Mouse (Mus musculus): ENCODE data around the gene Gatm. TPM values are rescaled to one million over a fixed set of nuclear protein-coding genes. Genes with fewer than 3 reads are reported as not detected.

The Gatm gene
- not detected for polyA plus RNA-seq (2017; shearing (Covaris generic))

GRCm38 (mm10) chr2:122610746-122611653 is at the start of gene Gatm:
Gatm (minus strand) TSS chr2:122611303.

DNA sequence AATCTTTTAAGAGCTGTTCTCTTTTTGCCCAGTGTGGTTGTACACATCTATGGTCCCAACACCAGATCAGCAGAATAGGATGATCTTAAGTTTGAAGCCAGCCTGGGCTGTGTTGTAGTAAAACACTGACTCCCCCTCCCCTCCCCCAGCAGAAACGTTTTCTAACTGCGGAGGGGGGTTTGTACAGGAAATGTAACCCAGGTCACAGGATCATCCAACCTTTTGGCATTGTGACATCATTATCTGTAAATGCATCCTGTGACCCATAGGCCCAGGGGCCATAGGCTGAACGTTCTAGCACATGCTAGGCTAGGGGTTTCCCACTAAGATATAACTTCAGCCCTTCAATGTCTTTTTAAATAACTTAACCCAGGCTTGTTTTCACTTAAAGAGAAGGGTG is 25.6 kb upstream of the Gatm start, which contains the start of gene AA467197:
TSS of gene AA467197 (plus strand) at position 301 of the 400 bp plus-strand sequence.

Other genes starting within 250 kb of the Gatm start
- 2.3 TPM for gene Shf, start 242.1 kb downstream of the Gatm start, polyA plus RNA-seq (2017; shearing (Covaris generic))
- gene Slc28a2, start 184.8 kb downstream of the Gatm start, polyA plus RNA-seq (2017; shearing (Covaris generic)): 105 TPM
- 1.6 TPM for gene Gm14085, start 126.4 kb downstream of the Gatm start, polyA plus RNA-seq (2017; shearing (Covaris generic))
- 1.2 TPM for gene AA467197, start 25.7 kb upstream of the Gatm start, polyA plus RNA-seq (2017; shearing (Covaris generic))
- gene Slc30a4, start 91.4 kb upstream of the Gatm start, polyA plus RNA-seq (2017; shearing (Covaris generic)): 2.5 TPM
- gene Bloc1s6, start 127.2 kb upstream of the Gatm start, polyA plus RNA-seq (2017; shearing (Covaris generic)): 35.6 TPM
- gene Sqor, start 153.9 kb upstream of the Gatm start, polyA plus RNA-seq (2017; shearing (Covaris generic)): 2.8 TPM